Mouse (Mus musculus): Measurements from ENCODE around the gene Noxo1. TPM values are rescaled to one million over a fixed set of nuclear protein-coding genes. Genes with fewer than 3 reads are reported as not detected.

The Noxo1 gene
- polyA plus RNA-seq, 1 experiment from 2014 or later = 10.3 TPM

GRCm38 (mm10) chr17:24737135-24737810 is 41.2 kb downstream of the Noxo1 start:
- no peaks in the 10 kb centered on the region for H3K9me3 ChIP-seq
- WGBS = 18% methylated on average over 8 of the region's 8 CpGs
- H3K36me3 ChIP-seq = no peaks in the 10 kb centered on the region
- H3K9ac ChIP-seq = peak overlapping the region; percentile 67; the same call in 1 of the 2 replicates
- ATAC-seq = no peak
- peaks cover 14% of the 10 kb centered on the region for H3K4me1 ChIP-seq (replicated peaks)
- H3K4me2 ChIP-seq (replicated peaks) = peak overlapping the region; percentile 88
- H3K4me3 ChIP-seq (replicated peaks) = peak overlapping the region; percentile 66
- H3K27ac ChIP-seq = no peak overlapping the region
- H3K27me3 ChIP-seq (replicated peaks) = no peaks in the 10 kb centered on the region

GRCm38 (mm10) chr17:24738238-24738637 is 42.2 kb downstream of the Noxo1 start:
- 79% methylated on average over 4 of the region's 4 CpGs for WGBS
- peaks cover 14% of the 10 kb centered on the region for H3K4me1 ChIP-seq (replicated peaks)
- no peak overlapping the region for H3K4me3 ChIP-seq (replicated peaks)
- H3K27ac ChIP-seq = no peak overlapping the region
- H3K27me3 ChIP-seq (replicated peaks) = no peaks in the 10 kb centered on the region
- ATAC-seq = no peak
- 0 out of 2 replicates have a peak, but pooled peaks cover 6% of the 10 kb centered on the region for H3K36me3 ChIP-seq
- H3K9ac ChIP-seq = no peak overlapping the region
- H3K9me3 ChIP-seq = no peaks in the 10 kb centered on the region
- H3K4me2 ChIP-seq (replicated peaks) = no peak overlapping the region

- Histone ChIP-seq H3K4me3 (replicated peaks) (no peak overlapping the region), H3K27ac (no peak overlapping the region), H3K27me3 (replicated peaks) (no peaks in the 10 kb centered on the region), H3K36me3 (0 out of 2 replicates have a peak, but pooled peaks cover 6% of the 10 kb centered on the region), H3K9me3 (no peaks in the 10 kb centered on the region), H3K9ac (no peak overlapping the region), H3K4me2 (replicated peaks) (no peak overlapping the region), H3K4me1 (replicated peaks) (peaks cover 14% of the 10 kb centered on the region)
- 63% methylated on average over 8 of the region's 8 CpGs for WGBS
- ATAC-seq = no peak
Measured at GRCm38 (mm10) chr17:24739926-24740325, 43.9 kb downstream of the Noxo1 start.

GRCm38 (mm10) chr17:24742307-24742706 is 46.3 kb downstream of the Noxo1 start:
- 81% methylated on average over 8 of the region's 8 CpGs for WGBS
- H3K4me3 ChIP-seq (replicated peaks) = no peak overlapping the region
- no peak overlapping the region for H3K27ac ChIP-seq
- no peaks in the 10 kb centered on the region for H3K9me3 ChIP-seq
- no peaks in the 10 kb centered on the region for H3K27me3 ChIP-seq (replicated peaks)
- no peak for ATAC-seq
- H3K9ac ChIP-seq = no peak overlapping the region
- peaks cover 17% of the 10 kb centered on the region for H3K4me1 ChIP-seq (replicated peaks)
- H3K36me3 ChIP-seq = 0 out of 2 replicates have a peak, but pooled peaks cover 6% of the 10 kb centered on the region
- H3K4me2 ChIP-seq (replicated peaks) = no peak overlapping the region

GRCm38 (mm10) chr17:24743896-24744295 is 47.9 kb downstream of the Noxo1 start:
- no peak overlapping the region for H3K4me2 ChIP-seq (replicated peaks)

GRCm38 (mm10) chr17:24744381-24744780 is 48.3 kb downstream of the Noxo1 start:
- Histone ChIP-seq H3K4me3 (replicated peaks) (no peak overlapping the region), H3K4me1 (replicated peaks) (0 out of 2 replicates have a peak, but pooled peaks cover 7% of the 10 kb centered on the region), H3K36me3 (0 out of 2 replicates have a peak, but pooled peaks cover 6% of the 10 kb centered on the region), H3K27ac (no peak overlapping the region), H3K4me2 (replicated peaks) (no peak overlapping the region), H3K9me3 (no peaks in the 10 kb centered on the region), H3K27me3 (replicated peaks) (no peaks in the 10 kb centered on the region), H3K9ac (no peak overlapping the region)
- 75% methylated on average over 3 of the region's 3 CpGs for WGBS
- ATAC-seq = no peak

More at GRCm38 (mm10) chr17:24743896-24744295, 47.9 kb downstream of the Noxo1 start:
- H3K36me3 ChIP-seq = 0 out of 2 replicates have a peak, but pooled peaks cover 6% of the 10 kb centered on the region
- WGBS = 85% methylated on average over 5 of the region's 5 CpGs
- H3K27me3 ChIP-seq (replicated peaks) = no peaks in the 10 kb centered on the region
- H3K4me1 ChIP-seq (replicated peaks) = 0 out of 2 replicates have a peak, but pooled peaks cover 7% of the 10 kb centered on the region
- H3K9ac ChIP-seq = no peak overlapping the region
- H3K27ac ChIP-seq = no peak overlapping the region
- H3K4me3 ChIP-seq (replicated peaks) = no peak overlapping the region
- no peaks in the 10 kb centered on the region for H3K9me3 ChIP-seq
- ATAC-seq = no peak

- H3K9ac ChIP-seq = no peak overlapping the region
Measured at GRCm38 (mm10) chr17:24745526-24746497, 49.8 kb downstream of the Noxo1 start.

GRCm38 (mm10) chr17:24746986-24747385 is 51.0 kb downstream of the Noxo1 start:
- 0 out of 2 replicates have a peak, but pooled peaks cover 6% of the 10 kb centered on the region for H3K36me3 ChIP-seq
- ATAC-seq = 0 out of 2 replicates have a peak, but pooled peaks have one; percentile 31
- 37% methylated on average over 4 of the region's 4 CpGs for WGBS
- H3K9ac ChIP-seq = no peak overlapping the region
- no peak overlapping the region for H3K4me2 ChIP-seq (replicated peaks)
- peaks cover 21% of the 10 kb centered on the region for H3K27me3 ChIP-seq (replicated peaks)
- no peaks in the 10 kb centered on the region for H3K9me3 ChIP-seq
- H3K4me3 ChIP-seq (replicated peaks) = no peak overlapping the region
- H3K27ac ChIP-seq = no peak overlapping the region
- 0 out of 2 replicates have a peak, but pooled peaks cover 7% of the 10 kb centered on the region for H3K4me1 ChIP-seq (replicated peaks)

More at GRCm38 (mm10) chr17:24745526-24746497, 49.8 kb downstream of the Noxo1 start:
- H3K4me3 ChIP-seq (replicated peaks) = no peak overlapping the region
- H3K4me1 ChIP-seq (replicated peaks) = 0 out of 2 replicates have a peak, but pooled peaks cover 7% of the 10 kb centered on the region
- no peak overlapping the region for H3K27ac ChIP-seq
- H3K4me2 ChIP-seq (replicated peaks) = no peak overlapping the region
- peak; percentile 83 for ATAC-seq
- H3K36me3 ChIP-seq = 0 out of 2 replicates have a peak, but pooled peaks cover 6% of the 10 kb centered on the region
- WGBS = 20% methylated on average over 7 of the region's 7 CpGs
- no peaks in the 10 kb centered on the region for H3K9me3 ChIP-seq
- H3K27me3 ChIP-seq (replicated peaks) = peaks cover 11% of the 10 kb centered on the region

Other genes with a start within 250 kb of the Noxo1 start
- gene E4f1, start 225.9 kb upstream of the Noxo1 start, polyA plus RNA-seq (2015; fragmentation: Nextera tagmentation; extraction: Ambion mirVana) = 23.0 and 29.3 TPM in 2 replicates
- 79.9 and 80.6 TPM in 2 replicates for gene Pgp, start 225.8 kb upstream of the Noxo1 start, polyA plus RNA-seq (2015; fragmentation: Nextera tagmentation; extraction: Ambion mirVana)
- gene Bricd5, start 222.3 kb upstream of the Noxo1 start, polyA plus RNA-seq (2015; fragmentation: Nextera tagmentation; extraction: Ambion mirVana) = 0.40 and 0.68 TPM in 2 replicates
- 25.2 and 27.3 TPM in 2 replicates for gene Mlst8, start 217.2 kb upstream of the Noxo1 start, polyA plus RNA-seq (2015; fragmentation: Nextera tagmentation; extraction: Ambion mirVana)
- 1.5 and 1.8 TPM in 2 replicates for gene Caskin1, start 207.6 kb upstream of the Noxo1 start, polyA plus RNA-seq (2015; fragmentation: Nextera tagmentation; extraction: Ambion mirVana)
- gene Traf7, start 168.3 kb upstream of the Noxo1 start, polyA plus RNA-seq (2015; fragmentation: Nextera tagmentation; extraction: Ambion mirVana) = 81.6 and 89.3 TPM in 2 replicates
- 5.2 and 8.7 TPM in 2 replicates for gene Rab26, start 162.0 kb upstream of the Noxo1 start, polyA plus RNA-seq (2015; fragmentation: Nextera tagmentation; extraction: Ambion mirVana)
- gene Pkd1, start 146.4 kb upstream of the Noxo1 start, polyA plus RNA-seq (2015; fragmentation: Nextera tagmentation; extraction: Ambion mirVana) = 16.9 and 17.4 TPM in 2 replicates
- gene Tsc2, start 63.6 kb upstream of the Noxo1 start, polyA plus RNA-seq (2015; fragmentation: Nextera tagmentation; extraction: Ambion mirVana) = 41.0 and 45.7 TPM in 2 replicates
- 15.6 and 18.1 TPM in 2 replicates for gene Nthl1, start 63.6 kb upstream of the Noxo1 start, polyA plus RNA-seq (2015; fragmentation: Nextera tagmentation; extraction: Ambion mirVana)
- gene Slc9a3r2, start 45.9 kb upstream of the Noxo1 start, polyA plus RNA-seq (2015; fragmentation: Nextera tagmentation; extraction: Ambion mirVana) = 43.9 and 49.2 TPM in 2 replicates
- 0.30 and 0.56 TPM in 2 replicates for gene Npw, start 37.8 kb upstream of the Noxo1 start, polyA plus RNA-seq (2015; fragmentation: Nextera tagmentation; extraction: Ambion mirVana)
- gene Zfp598, start 26.5 kb upstream of the Noxo1 start, polyA plus RNA-seq (2015; fragmentation: Nextera tagmentation; extraction: Ambion mirVana) = 20.0 and 20.5 TPM in 2 replicates
- gene Syngr3, start 6.3 kb upstream of the Noxo1 start, polyA plus RNA-seq (2015; fragmentation: Nextera tagmentation; extraction: Ambion mirVana) = 7.0 and 7.7 TPM in 2 replicates
- 41.8 and 45.9 TPM in 2 replicates for gene Gfer, start 78 bp upstream of the Noxo1 start, polyA plus RNA-seq (2015; fragmentation: Nextera tagmentation; extraction: Ambion mirVana)
- 67.3 and 67.5 TPM in 2 replicates for gene Tbl3, start 11.4 kb downstream of the Noxo1 start, polyA plus RNA-seq (2015; fragmentation: Nextera tagmentation; extraction: Ambion mirVana)
- 0.11 and 0.19 TPM in 2 replicates for gene Rnf151, start 21.8 kb downstream of the Noxo1 start, polyA plus RNA-seq (2015; fragmentation: Nextera tagmentation; extraction: Ambion mirVana)
- 1,514 and 1,667 TPM in 2 replicates for gene Rps2, start 21.9 kb downstream of the Noxo1 start, polyA plus RNA-seq (2015; fragmentation: Nextera tagmentation; extraction: Ambion mirVana)
- gene Ndufb10, start 28.2 kb downstream of the Noxo1 start, polyA plus RNA-seq (2015; fragmentation: Nextera tagmentation; extraction: Ambion mirVana) = 303 and 319 TPM in 2 replicates
- not detected in 2 replicates for gene Rpl3l, start 31.6 kb downstream of the Noxo1 start, polyA plus RNA-seq (2015; fragmentation: Nextera tagmentation; extraction: Ambion mirVana)
- gene Msrb1, start 40.4 kb downstream of the Noxo1 start, polyA plus RNA-seq (2015; fragmentation: Nextera tagmentation; extraction: Ambion mirVana) = 32.4 and 33.9 TPM in 2 replicates
- 0.78 and 0.81 TPM in 2 replicates for gene Hs3st6, start 56.8 kb downstream of the Noxo1 start, polyA plus RNA-seq (2015; fragmentation: Nextera tagmentation; extraction: Ambion mirVana)
- gene Meiob, start 108.1 kb downstream of the Noxo1 start, polyA plus RNA-seq (2015; fragmentation: Nextera tagmentation; extraction: Ambion mirVana) = not detected in 2 replicates
- 55.1 and 69.8 TPM in 2 replicates for gene Hagh, start 143.9 kb downstream of the Noxo1 start, polyA plus RNA-seq (2015; fragmentation: Nextera tagmentation; extraction: Ambion mirVana)
- 77.1 and 77.6 TPM in 2 replicates for gene Fahd1, start 154.1 kb downstream of the Noxo1 start, polyA plus RNA-seq (2015; fragmentation: Nextera tagmentation; extraction: Ambion mirVana)
- 3.4 and 4.4 TPM in 2 replicates for gene Igfals, start 169.8 kb downstream of the Noxo1 start, polyA plus RNA-seq (2015; fragmentation: Nextera tagmentation; extraction: Ambion mirVana)
- 51.5 and 57.9 TPM in 2 replicates for gene Nubp2, start 190.1 kb downstream of the Noxo1 start, polyA plus RNA-seq (2015; fragmentation: Nextera tagmentation; extraction: Ambion mirVana)
- gene Spsb3, start 190.4 kb downstream of the Noxo1 start, polyA plus RNA-seq (2015; fragmentation: Nextera tagmentation; extraction: Ambion mirVana) = 32.0 and 33.4 TPM in 2 replicates
- 27.3 and 27.4 TPM in 2 replicates for gene Eme2, start 198.9 kb downstream of the Noxo1 start, polyA plus RNA-seq (2015; fragmentation: Nextera tagmentation; extraction: Ambion mirVana)
- gene Mrps34, start 198.9 kb downstream of the Noxo1 start, polyA plus RNA-seq (2015; fragmentation: Nextera tagmentation; extraction: Ambion mirVana) = 111 and 117 TPM in 2 replicates
- 71.7 and 85.4 TPM in 2 replicates for gene Nme3, start 200.3 kb downstream of the Noxo1 start, polyA plus RNA-seq (2015; fragmentation: Nextera tagmentation; extraction: Ambion mirVana)
- gene Mapk8ip3, start 240.7 kb downstream of the Noxo1 start, polyA plus RNA-seq (2015; fragmentation: Nextera tagmentation; extraction: Ambion mirVana) = 22.4 and 23.2 TPM in 2 replicates

Data from intestine, embryonic 15.5 days (tissue).